In genomic region chr19:40570726-40571125, GRCm38 (mm10) we compare ENCODE assay signal across 14 mouse cellular contexts. TPM values are rescaled to one million over a fixed set of nuclear protein-coding genes. Genes with fewer than 3 reads are reported as not detected.
DNase-seq lines count a peak whose midpoint lies in the region; ATAC-seq and TF ChIP-seq lines count a peak whose summit lies in the region.
"Had no signal": no experiment of that assay in that cellular context is flagged by ENCODE, and none has a peak within 500 bp of the region (broad histone marks: within the 10 kb centered on the region; RNA-seq: fewer than 3 reads in every experiment).

No protein-coding gene starts in this region.

- no peak for TF ChIP-seq POLR2A in lung, adult 2 months (IDR thresholded peaks at IDR 0.05; ENCODE audit: borderline replicate concordance, extremely low read depth, low read depth, low read length)

- no peaks in the 10 kb centered on the region for H3K27me3 ChIP-seq in heart, embryonic 14.5 days (ENCODE audit: control insufficient read depth, insufficient read depth, low read length)
- no peaks in the 10 kb centered on the region for H3K27me3 ChIP-seq in stomach, embryonic 14.5 days (ENCODE audit: control insufficient read depth, insufficient read depth, low read length)
- H3K27me3 ChIP-seq in midbrain, embryonic 15.5 days (replicated peaks), result no peaks in the 10 kb centered on the region
- H3K27me3 ChIP-seq: limb, embryonic 12.5 days; neural tube, embryonic 12.5 days had no signal

- H3K9ac ChIP-seq in heart, embryonic 14.5 days (ENCODE audit: low read length), result no peak overlapping the region
- no peak overlapping the region for H3K9ac ChIP-seq in stomach, embryonic 14.5 days (replicated peaks; ENCODE audit: low read depth, low read length)
- no peak overlapping the region for H3K9ac ChIP-seq in midbrain, embryonic 15.5 days
- H3K9ac ChIP-seq: limb, embryonic 12.5 days; neural tube, embryonic 12.5 days had no signal

- no peak for TF ChIP-seq CTCF in lung, adult 2 months (IDR thresholded peaks at IDR 0.05; ENCODE audit: insufficient read depth, low read length)

- H3K36me3 ChIP-seq in heart, embryonic 14.5 days (ENCODE audit: control insufficient read depth, insufficient read depth, low read length), result peaks cover 99% of the 10 kb centered on the region
- peaks cover 79% of the 10 kb centered on the region for H3K36me3 ChIP-seq in stomach, embryonic 14.5 days (ENCODE audit: control insufficient read depth, insufficient read depth, low read length)
- peaks cover 88% of the 10 kb centered on the region for H3K36me3 ChIP-seq in midbrain, embryonic 15.5 days (replicated peaks)

- 49% methylated on average over 9 of the region's 9 CpGs for WGBS in heart, embryonic 14.5 days
- 87% methylated on average over 9 of the region's 9 CpGs for WGBS in stomach, embryonic 14.5 days
- WGBS in midbrain, embryonic 15.5 days, result 96% methylated on average over 9 of the region's 9 CpGs
- 70% methylated on average over 9 of the region's 9 CpGs for WGBS in lung, adult 2 months

- H3K4me1 ChIP-seq in heart, embryonic 14.5 days (ENCODE audit: control insufficient read depth in 2 of 2, insufficient read depth in 2 of 2, low read length in 2 of 2), result no peaks in the 10 kb centered on the region
- H3K4me1 ChIP-seq in stomach, embryonic 14.5 days (ENCODE audit: control insufficient read depth, insufficient read depth, low read length), result no peaks in the 10 kb centered on the region
- H3K4me1 ChIP-seq in midbrain, embryonic 15.5 days, result no peaks in the 10 kb centered on the region
- no peaks in the 10 kb centered on the region for H3K4me1 ChIP-seq in lung, adult 2 months (ENCODE audit: control insufficient read depth, insufficient read depth, low read length)
- H3K4me1 ChIP-seq: limb, embryonic 12.5 days; neural tube, embryonic 12.5 days had no signal

- no peak overlapping the region for H3K4me2 ChIP-seq in heart, embryonic 14.5 days (ENCODE audit: low read length)
- no peak overlapping the region for H3K4me2 ChIP-seq in stomach, embryonic 14.5 days (replicated peaks; ENCODE audit: low read depth, low read length)
- H3K4me2 ChIP-seq in midbrain, embryonic 15.5 days, result no peak overlapping the region
- H3K4me2 ChIP-seq: limb, embryonic 12.5 days; neural tube, embryonic 12.5 days had no signal

- peaks cover 17% of the 10 kb centered on the region for H3K9me3 ChIP-seq in heart, embryonic 14.5 days (ENCODE audit: control insufficient read depth, low read length)
- peaks cover 13% of the 10 kb centered on the region for H3K9me3 ChIP-seq in stomach, embryonic 14.5 days (ENCODE audit: control insufficient read depth, low read depth, low read length)
- H3K9me3 ChIP-seq in midbrain, embryonic 15.5 days, result peaks cover 4% of the 10 kb centered on the region; the same call in 1 of the 2 replicates

- intact Hi-C loops in heart, postnatal 25 days (cut with DNase I), result no loop called here

- peak; percentile 79 for ATAC-seq in heart, embryonic 14.5 days (ENCODE audit: insufficient number of reproducible peaks, insufficient read depth, low FRiP score, low read depth)
- peak; percentile 78 for ATAC-seq in stomach, embryonic 14.5 days (ENCODE audit: insufficient number of reproducible peaks, insufficient read depth, low FRiP score, low read depth)
- no peak for ATAC-seq in midbrain, embryonic 15.5 days (replicated peaks)
- ATAC-seq: inflammation-experienced regulatory T-cells, adult 6 months had no signal

- peak; percentile 94 for DNase-seq in heart, adult 11 months
- no peak for DNase-seq in heart, postnatal 25 days (ENCODE audit: low spot score)
- DNase-seq in kidney, adult 8-10 months, result peak; percentile 69 to 73
- DNase-seq in layer of hippocampus, postnatal 10 days (ENCODE audit: low spot score in 2 of 2), result no peak
- no peak for DNase-seq in lung, adult 2 months
- DNase-seq: cerebellum, adult 9-11 months; thymus, postnatal 4 days had no signal

- H3K27ac ChIP-seq in heart, embryonic 14.5 days (replicated peaks in 1 of 2; ENCODE audit: control insufficient read depth in 1 of 2, insufficient read depth in 1 of 2, low read depth in 2 of 2, low read length in 2 of 2), result peak overlapping the region; percentile 15 to 55; a peak in 3 of 4 replicates
- no peak overlapping the region for H3K27ac ChIP-seq in stomach, embryonic 14.5 days (ENCODE audit: low read length)
- no peak overlapping the region for H3K27ac ChIP-seq in midbrain, embryonic 15.5 days
- H3K27ac ChIP-seq: limb, embryonic 12.5 days; neural tube, embryonic 12.5 days had no signal

- H3K4me3 ChIP-seq in heart, embryonic 14.5 days (ENCODE audit: control insufficient read depth in 1 of 2, insufficient read depth in 1 of 2, low read depth in 1 of 2, low read length in 2 of 2), result no peak overlapping the region
- H3K4me3 ChIP-seq in stomach, embryonic 14.5 days (ENCODE audit: low read depth, low read length), result no peak overlapping the region
- no peak overlapping the region for H3K4me3 ChIP-seq in midbrain, embryonic 15.5 days
- no peak overlapping the region for H3K4me3 ChIP-seq in lung, adult 2 months (replicated peaks; ENCODE audit: extremely low read depth, low read depth, low read length)
- H3K4me3 ChIP-seq: limb, embryonic 12.5 days; neural tube, embryonic 12.5 days had no signal

RNA-seq across cellular contexts. Expression of gene Aldh18a1, which starts 17.5 kb away (rescaled TPM):
- total RNA-seq in heart, postnatal 25 days (2021), result 1 to 10 TPM; 7.0 to 7.3 TPM
- polyA plus RNA-seq in heart, embryonic 14.5 days (2014; fragmentation: Nextera tagmentation; extraction: Ambion mirVana), result 38.3 and 41.2 TPM in 2 replicates
- 60.8 and 70.3 TPM in 2 replicates for polyA plus RNA-seq in stomach, embryonic 14.5 days (2014; fragmentation: Nextera tagmentation; extraction: Ambion mirVana)
- polyA plus RNA-seq in midbrain, embryonic 15.5 days (2015; fragmentation: Nextera tagmentation; extraction: Ambion mirVana), result 60.5 and 63.8 TPM in 2 replicates
- total RNA-seq in layer of hippocampus, postnatal 10 days (2021), result 10 to 100 TPM; 25.8 to 27.9 TPM
- 9.0 and 13.3 TPM in 2 replicates for polyA plus RNA-seq in lung, adult 2 months (2012; rRNA removed)

RNA-seq across cellular contexts. Expression of gene Tctn3, which starts 41.3 kb away (rescaled TPM):
- total RNA-seq in heart, postnatal 25 days (2021), result 1 to 10 TPM; 6.3 to 8.9 TPM
- polyA plus RNA-seq in heart, embryonic 14.5 days (2014; fragmentation: Nextera tagmentation; extraction: Ambion mirVana), result 10.3 and 10.7 TPM in 2 replicates
- 10.4 and 11.4 TPM in 2 replicates for polyA plus RNA-seq in stomach, embryonic 14.5 days (2014; fragmentation: Nextera tagmentation; extraction: Ambion mirVana)
- 15.5 and 15.6 TPM in 2 replicates for polyA plus RNA-seq in midbrain, embryonic 15.5 days (2015; fragmentation: Nextera tagmentation; extraction: Ambion mirVana)
- total RNA-seq in layer of hippocampus, postnatal 10 days (2021), result 10 to 100 TPM; 21.7 to 23.9 TPM
- 12.1 and 12.8 TPM in 2 replicates for polyA plus RNA-seq in lung, adult 2 months (2012; rRNA removed)

RNA-seq across cellular contexts. Expression of gene Entpd1, which starts 41.4 kb away (rescaled TPM):
- total RNA-seq in heart, postnatal 25 days (2021), result 10 to 100 TPM; 29.9 to 30.3 TPM
- polyA plus RNA-seq in heart, embryonic 14.5 days (2014; fragmentation: Nextera tagmentation; extraction: Ambion mirVana), result 11.6 and 13.4 TPM in 2 replicates
- polyA plus RNA-seq in stomach, embryonic 14.5 days (2014; fragmentation: Nextera tagmentation; extraction: Ambion mirVana), result 11.3 and 12.2 TPM in 2 replicates
- polyA plus RNA-seq in midbrain, embryonic 15.5 days (2015; fragmentation: Nextera tagmentation; extraction: Ambion mirVana), result 8.8 and 9.5 TPM in 2 replicates
- 10 to 100 TPM; 17.1 to 17.8 TPM for total RNA-seq in layer of hippocampus, postnatal 10 days (2021)
- polyA plus RNA-seq in lung, adult 2 months (2012; rRNA removed), result 28.7 and 41.2 TPM in 2 replicates
- total RNA-seq: MEL had no signal

RNA-seq across cellular contexts. Expression of gene Sorbs1, which starts 57.1 kb away (rescaled TPM):
- total RNA-seq in heart, postnatal 25 days (2021), result 100 to 1,000 TPM; 604 to 684 TPM
- 109 and 122 TPM in 2 replicates for polyA plus RNA-seq in heart, embryonic 14.5 days (2014; fragmentation: Nextera tagmentation; extraction: Ambion mirVana)
- 84.0 and 89.5 TPM in 2 replicates for polyA plus RNA-seq in stomach, embryonic 14.5 days (2014; fragmentation: Nextera tagmentation; extraction: Ambion mirVana)
- polyA plus RNA-seq in midbrain, embryonic 15.5 days (2015; fragmentation: Nextera tagmentation; extraction: Ambion mirVana), result 93.9 and 94.3 TPM in 2 replicates
- 100 to 1,000 TPM; 147 to 148 TPM for total RNA-seq in layer of hippocampus, postnatal 10 days (2021)
- 26.4 and 43.4 TPM in 2 replicates for polyA plus RNA-seq in lung, adult 2 months (2012; rRNA removed)

Comparison
In these comparisons a context has a peak if more than half of its experiments do, and no peak if none do; other contexts are left out.
1. DNase-seq: peak in heart, adult 11 months (single experiment) and kidney, adult 8-10 months (2 of 2); none in heart, postnatal 25 days (single experiment), layer of hippocampus, postnatal 10 days (0 of 2) and lung, adult 2 months (single experiment).
2. H3K27ac ChIP-seq: peak in heart, embryonic 14.5 days (2 of 2); none in stomach, embryonic 14.5 days (single experiment) and midbrain, embryonic 15.5 days (single experiment).